Mouse (Mus musculus) kidney, adult 8-10 months (tissue): Measurements from ENCODE around the gene Thap3.

Source experiments
- DNase-seq, 2 experiments: peaks; one replicate each; pipeline ENCODE4 v3.0.0; 2022

Thap3 gene

GRCm38 (mm10) chr4:152008622-152009075, 19.9 kb upstream of the Thap3 start, which contains the start of gene Klhl21:
TSS of gene Klhl21 (plus strand) at chr4:152008803.
- DNase-seq = peak; percentile 94

- no peak for DNase-seq
Measured at GRCm38 (mm10) chr4:152008148-152008500, 19.3 kb upstream of the Thap3 start.

- peak; percentile 47 to 67 for DNase-seq
Measured at GRCm38 (mm10) chr4:152007481-152008147, 18.8 kb upstream of the Thap3 start.

GRCm38 (mm10) chr4:152006812-152007211, 18.0 kb upstream of the Thap3 start:
- DNase-seq = no peak

- no peak for DNase-seq
Measured at GRCm38 (mm10) chr4:152006137-152006536, 17.3 kb upstream of the Thap3 start.

GRCm38 (mm10) chr4:152002063-152002462, 13.3 kb upstream of the Thap3 start:
- DNase-seq = no peak

GRCm38 (mm10) chr4:152001335-152001734, 12.5 kb upstream of the Thap3 start:
- no peak for DNase-seq

- DNase-seq = no peak
Measured at GRCm38 (mm10) chr4:152000906-152001305, 12.1 kb upstream of the Thap3 start.

- no peak for DNase-seq
Measured at GRCm38 (mm10) chr4:151999481-151999880, 10.7 kb upstream of the Thap3 start.

- no peak for DNase-seq
Measured at GRCm38 (mm10) chr4:151997701-151998100, 8.9 kb upstream of the Thap3 start.

GRCm38 (mm10) chr4:151996951-151997222, 8.1 kb upstream of the Thap3 start:
- no peak for DNase-seq

- peak; percentile 99 for DNase-seq
Measured at GRCm38 (mm10) chr4:151996173-151996950, 7.6 kb upstream of the Thap3 start, which contains the start of gene Phf13. TSS of gene Phf13 (minus strand) at chr4:151996258.

- no peak for DNase-seq
Measured at GRCm38 (mm10) chr4:151995371-151996172, 6.8 kb upstream of the Thap3 start.

GRCm38 (mm10) chr4:151994228-151995171, 5.7 kb upstream of the Thap3 start:
- DNase-seq = no peak

- DNase-seq = no peak
Measured at GRCm38 (mm10) chr4:151993035-151993434, 4.2 kb upstream of the Thap3 start.

GRCm38 (mm10) chr4:151992091-151992490, 3.3 kb upstream of the Thap3 start:
- no peak for DNase-seq

GRCm38 (mm10) chr4:151989110-151989488, 302 bp upstream of the Thap3 start:
- no peak for DNase-seq

- DNase-seq = no peak
Measured at GRCm38 (mm10) chr4:151988014-151988341, 819 bp downstream of the Thap3 start.

- DNase-seq = no peak
Measured at GRCm38 (mm10) chr4:151986650-151987049, 2.1 kb downstream of the Thap3 start.

- no peak for DNase-seq
Measured at GRCm38 (mm10) chr4:151985886-151986285, 2.9 kb downstream of the Thap3 start.

- DNase-seq = no peak
Measured at GRCm38 (mm10) chr4:151983560-151983959, 5.2 kb downstream of the Thap3 start.

GRCm38 (mm10) chr4:151983043-151983442, 5.8 kb downstream of the Thap3 start:
- DNase-seq = no peak

- peak; percentile 70 to 87 for DNase-seq
Measured at GRCm38 (mm10) chr4:151981363-151981762, 7.4 kb downstream of the Thap3 start.
